Mouse (Mus musculus): Measurements from ENCODE around the gene Immp2l.
A peak's percentile ranks its signal among the peaks of the same experiment; 100 is the strongest.
"Not testable (repeated sequence)": the region's sequence is repeated elsewhere in the genome, so short reads cannot be mapped to it uniquely, and the experiment has no call there.

Immp2l gene

DNA sequence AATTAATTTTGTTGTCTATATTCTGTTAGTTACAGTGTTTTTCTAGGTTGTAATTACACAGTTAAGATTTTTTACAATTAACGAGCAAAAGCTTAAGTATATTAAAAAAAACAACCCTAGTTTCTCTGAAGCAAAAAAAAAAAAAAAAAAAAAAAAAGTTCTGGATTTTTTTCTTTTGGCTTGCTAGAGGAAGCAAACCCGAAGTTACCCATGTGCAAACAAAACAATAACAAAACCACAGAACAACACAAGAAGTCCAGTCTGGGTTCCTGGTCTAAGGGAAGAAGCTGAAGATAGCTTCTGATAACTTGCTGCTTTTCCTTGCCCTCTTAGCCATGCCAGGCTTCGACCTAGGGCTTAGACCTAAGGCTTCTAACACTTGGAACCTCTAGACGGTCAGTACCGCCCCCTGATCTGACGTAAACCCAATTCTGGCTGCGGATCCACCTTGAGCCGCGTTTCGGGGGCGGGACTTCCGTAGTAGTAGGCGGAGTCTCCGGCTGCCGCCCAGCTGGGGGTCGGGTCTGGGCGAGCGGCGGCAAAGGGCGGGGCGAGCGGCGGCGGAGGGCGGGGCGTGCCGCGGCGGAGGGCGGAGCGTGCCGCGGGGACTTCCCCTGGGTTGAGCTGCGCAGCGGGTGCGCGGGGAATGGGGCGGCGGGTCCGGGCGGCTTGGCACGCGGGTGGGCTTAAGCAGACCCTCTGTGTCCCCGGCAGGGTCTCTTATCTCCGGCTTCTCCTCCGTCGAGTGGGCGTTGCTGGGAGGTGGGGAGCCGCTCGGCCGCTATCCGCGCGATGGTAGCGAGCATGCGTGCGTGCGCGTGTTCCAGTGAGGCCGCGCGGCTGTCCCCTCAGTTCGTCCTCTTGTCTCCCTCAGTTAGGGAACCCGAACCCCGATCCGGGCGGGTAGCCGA is at the start of gene Immp2l:
TSS of gene Immp2l (plus strand) at position 580 of the 911 bp plus-strand sequence.
- peak; percentile 97 for DNase-seq

DNA sequence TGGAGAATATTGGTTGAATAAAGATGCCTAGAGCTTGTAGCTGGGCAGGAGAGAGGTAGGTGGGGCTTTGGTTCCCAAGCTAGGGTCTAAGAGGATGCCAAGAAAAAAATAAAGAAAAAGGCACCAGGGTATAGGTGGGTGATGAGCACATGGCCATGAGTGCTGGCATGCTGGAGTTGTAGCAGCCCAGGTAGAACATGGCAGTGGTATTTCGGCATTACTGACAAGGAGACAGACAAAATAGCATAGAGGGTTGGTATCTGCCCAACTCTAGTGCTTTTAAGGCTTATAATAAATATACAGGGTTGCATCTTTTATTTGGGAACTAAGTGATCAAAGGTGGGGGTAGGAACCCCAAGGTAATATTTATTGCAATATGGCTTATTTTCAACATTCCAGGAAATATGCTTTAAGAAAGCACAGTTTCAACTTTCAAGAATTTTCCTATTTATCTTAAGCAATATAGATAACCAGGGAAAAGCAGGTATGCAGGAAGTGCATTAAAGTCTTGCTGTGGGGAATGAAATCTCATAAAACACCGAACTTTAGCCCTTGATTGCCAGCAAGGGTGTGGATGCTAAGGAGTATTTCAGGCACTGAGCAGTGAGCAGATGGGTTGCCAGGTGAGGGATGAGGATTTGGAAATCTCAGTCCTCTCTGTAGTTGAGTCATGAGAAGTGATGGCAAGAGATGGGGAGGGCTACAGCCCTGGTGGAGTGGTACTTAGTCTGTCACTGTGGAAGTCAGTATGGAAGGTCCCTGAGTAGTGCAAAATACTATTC is 45.0 kb upstream of the Immp2l start:
- DNase-seq, result no peak

DNA sequence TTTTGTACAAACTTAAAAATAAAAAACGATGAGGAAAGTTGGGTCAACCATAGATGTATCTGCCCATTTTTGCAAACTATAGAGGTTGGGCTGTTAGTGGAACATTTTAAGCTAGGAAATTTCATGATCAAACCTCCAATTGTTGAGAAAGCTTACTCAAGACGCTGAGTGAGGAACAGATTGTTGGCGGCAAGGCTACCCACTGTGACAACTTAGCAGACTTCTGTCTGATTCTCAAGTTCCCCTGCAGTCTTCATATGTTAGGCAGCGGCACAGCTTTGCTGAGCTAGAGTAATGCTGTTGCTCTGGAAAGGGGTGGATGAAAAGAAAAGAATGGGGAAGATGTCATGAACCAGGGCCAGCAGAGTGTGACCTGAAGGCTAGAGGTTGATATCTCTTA is 44.2 kb upstream of the Immp2l start:
- DNase-seq, result no peak

DNA sequence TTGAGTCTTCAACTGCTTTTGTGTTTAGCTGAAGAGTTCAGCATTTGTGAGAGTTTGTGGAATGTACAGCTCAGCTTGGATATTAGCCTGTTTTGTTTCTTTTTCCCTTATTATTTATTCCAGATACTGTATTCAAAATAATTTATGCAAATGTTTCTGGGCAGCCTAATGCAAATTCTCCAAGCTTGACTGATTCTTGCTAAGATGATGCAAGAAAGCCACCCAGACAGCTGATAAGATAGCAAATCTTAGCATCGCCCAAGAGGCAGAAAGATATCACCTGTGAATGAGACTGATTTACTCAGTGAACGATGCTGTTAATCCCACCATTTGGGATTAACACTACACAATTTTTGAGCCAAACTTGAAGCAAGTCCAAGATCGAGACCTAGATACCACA is 43.7 kb upstream of the Immp2l start:
- no peak for DNase-seq

DNA sequence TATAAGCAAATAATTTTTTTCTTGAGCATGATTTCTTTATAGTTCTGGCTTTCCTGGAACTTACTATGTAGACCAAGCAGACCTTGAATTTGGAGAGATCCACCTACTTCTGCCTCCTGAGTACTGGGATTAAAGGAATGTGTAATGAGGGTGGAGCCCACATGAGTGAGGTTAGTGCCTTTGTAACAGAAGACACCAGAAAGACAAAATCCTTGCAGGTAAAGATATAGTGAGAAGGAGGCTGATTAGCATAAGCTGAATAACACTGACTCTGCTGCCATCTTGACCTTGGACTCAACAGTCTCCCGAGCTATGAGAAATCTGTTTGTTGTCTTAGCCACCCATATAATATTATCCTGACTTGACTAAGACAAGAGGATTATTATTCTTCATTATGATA is 40.9 kb upstream of the Immp2l start:
- DNase-seq, result no peak

DNA sequence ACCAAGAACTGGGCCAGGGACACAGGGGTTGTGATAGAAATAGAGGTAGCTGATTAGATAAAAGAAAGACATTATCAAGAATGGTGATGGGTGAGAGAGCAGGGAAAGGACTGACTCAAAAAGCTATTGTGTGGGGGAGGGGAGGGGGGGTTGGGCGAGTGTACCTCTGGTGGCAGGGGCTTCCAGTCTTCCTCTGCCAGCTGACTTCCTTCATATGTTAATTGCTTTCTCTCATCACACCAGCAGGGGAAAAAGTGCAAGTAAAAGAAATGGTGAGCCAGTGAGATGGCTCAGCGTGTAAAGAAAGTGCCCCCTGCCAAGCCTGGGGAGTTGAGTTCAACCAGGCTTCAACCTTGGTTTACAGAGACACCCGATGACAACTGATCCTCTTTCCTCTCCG is 39.2 kb upstream of the Immp2l start:
- no peak for DNase-seq

DNA sequence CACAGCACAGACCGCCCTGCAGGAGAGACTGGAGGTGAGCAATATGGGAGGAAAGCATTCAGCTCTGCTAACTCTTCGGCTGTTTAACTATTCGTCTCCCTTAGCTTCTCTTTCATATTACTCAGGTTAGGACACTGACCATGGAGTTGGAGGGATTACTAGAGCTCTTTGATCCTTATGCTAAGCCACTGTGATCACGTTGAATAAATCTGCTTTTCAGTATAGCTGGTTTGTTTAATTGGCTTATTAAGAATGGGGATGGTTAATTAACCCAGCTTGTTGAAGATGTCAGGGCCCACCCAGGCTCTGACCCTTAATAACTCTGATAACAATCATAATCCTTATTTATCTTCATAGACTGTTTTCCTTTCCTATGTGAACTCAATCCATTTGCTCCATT is 38.1 kb upstream of the Immp2l start:
- DNase-seq, result no peak

DNA sequence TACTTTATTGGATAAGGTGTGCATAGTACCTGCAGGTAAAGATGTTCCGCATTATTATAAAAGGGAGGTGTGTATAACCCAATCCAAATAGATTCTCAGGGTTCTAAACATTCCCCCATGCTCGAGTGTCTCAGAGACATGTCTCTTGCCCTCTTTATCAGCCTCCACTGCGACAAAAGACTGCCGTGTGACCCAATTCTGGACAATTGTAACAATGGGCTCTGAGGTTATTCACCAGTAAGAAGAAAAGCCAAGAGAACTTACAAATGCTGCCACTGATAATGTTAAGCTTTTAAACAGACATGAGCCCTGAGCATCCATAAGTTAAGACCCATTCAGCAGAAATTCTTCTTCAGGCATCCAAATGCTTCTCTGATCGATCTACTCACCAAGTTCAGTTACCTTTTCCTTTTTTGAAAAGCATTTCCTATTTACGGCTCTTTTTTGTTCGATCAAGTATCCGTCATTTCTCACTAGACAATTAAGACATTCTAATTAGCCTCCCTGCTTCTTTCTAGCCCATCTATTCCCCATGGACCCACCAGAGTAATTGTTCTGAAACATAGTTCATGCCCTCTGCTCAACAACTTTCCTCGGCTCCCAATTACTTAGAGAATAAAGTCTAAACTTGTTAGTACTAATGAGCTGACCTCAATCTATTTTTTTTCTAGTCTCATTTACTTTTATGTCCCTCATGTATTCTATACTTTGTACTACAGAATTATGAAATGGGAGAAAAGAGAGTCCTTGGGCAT is 35.4 kb upstream of the Immp2l start:
- DNase-seq, result no peak

DNA sequence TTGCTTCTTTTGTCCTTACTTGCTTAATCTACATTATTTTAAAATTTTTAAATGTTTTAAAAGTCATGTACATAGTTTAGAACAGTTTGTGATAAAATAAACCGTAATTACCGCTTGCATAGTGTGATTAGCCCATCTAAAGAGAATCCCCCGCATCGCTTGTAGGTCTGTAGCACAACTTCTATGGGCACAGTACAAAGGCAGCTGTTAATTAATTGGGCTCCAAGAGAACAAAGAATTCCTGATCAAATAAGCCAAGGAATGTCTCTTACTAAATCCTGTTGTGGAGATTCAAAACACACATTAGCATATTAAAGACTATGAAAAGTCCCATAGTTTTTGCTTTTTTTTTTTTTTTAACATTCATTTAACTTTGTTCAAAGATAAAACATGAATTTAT is 32.2 kb upstream of the Immp2l start:
- DNase-seq, result no peak

DNA sequence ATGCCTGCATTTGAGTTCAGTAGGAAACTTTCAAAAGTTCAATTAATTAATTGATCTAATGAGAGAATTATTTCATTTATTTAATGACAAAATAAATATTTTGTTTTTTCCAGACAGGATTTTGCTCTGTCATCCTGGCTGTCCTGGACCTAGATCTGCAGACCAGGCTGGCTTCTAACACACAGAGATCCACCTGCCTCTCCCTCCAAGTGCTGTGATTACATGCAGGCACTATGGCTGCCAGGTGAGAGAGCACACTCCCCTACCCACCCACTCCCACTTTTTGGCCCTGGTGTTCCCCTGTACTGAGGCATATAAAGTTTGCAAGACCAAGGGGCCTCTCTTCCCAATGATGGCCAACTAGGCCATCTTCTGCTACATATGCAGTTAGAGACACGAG is 31.7 kb upstream of the Immp2l start:
- DNase-seq, result not testable (repeated sequence)

DNA sequence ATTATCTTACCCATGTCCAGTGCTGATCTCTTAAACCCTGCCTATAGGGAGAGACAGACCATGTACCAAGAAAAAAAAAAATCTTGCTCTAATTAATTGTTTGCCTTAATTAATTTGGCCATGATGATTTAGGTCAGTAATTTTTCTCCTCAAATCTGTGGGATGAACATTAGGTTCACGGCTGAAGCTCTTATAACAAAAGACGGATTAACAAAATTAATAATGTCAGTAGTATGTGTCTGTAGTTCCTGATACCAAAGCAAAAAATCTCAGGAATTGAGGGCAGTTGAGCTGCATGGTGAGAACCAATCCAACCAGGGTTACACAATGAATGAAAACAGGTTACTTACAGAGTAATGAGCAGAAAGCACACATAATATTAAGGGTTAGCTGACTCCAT is 29.0 kb upstream of the Immp2l start:
- no peak for DNase-seq

DNA sequence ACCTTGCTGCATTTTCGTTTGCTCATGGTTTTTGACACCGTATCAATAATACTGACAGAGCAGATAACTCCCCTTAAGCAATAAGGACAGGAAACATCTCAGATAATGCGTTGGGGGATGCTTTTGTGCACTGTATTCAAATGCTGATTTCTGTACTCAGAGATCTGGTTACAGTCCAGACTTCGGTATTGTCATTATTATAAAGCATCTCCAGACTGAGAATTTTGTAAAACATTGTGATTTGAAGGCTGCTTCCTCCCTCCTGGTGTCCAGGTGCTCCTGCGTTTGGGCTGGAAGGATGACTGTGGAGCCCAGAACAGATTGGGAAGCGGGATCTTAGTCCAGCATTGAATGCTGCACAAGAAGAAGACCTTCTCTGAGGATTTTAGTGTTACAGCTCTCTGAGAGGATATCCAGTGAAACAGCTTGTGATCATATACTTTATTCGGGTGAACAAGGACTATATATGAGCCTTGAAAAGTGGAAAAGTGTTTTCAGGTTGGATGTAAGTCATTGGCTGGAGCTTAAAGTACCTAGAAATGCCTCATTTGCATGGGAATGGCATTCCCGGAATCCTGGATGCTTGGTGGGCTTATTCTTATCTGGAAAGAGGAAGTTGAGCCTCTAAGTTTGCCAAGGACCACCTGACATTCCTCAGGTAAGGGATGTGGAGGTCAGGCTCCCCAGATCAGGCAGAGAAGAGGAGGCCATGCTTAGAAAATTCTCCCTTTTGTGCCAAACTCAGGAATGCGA is 28.1 kb upstream of the Immp2l start:
- no peak for DNase-seq

DNA sequence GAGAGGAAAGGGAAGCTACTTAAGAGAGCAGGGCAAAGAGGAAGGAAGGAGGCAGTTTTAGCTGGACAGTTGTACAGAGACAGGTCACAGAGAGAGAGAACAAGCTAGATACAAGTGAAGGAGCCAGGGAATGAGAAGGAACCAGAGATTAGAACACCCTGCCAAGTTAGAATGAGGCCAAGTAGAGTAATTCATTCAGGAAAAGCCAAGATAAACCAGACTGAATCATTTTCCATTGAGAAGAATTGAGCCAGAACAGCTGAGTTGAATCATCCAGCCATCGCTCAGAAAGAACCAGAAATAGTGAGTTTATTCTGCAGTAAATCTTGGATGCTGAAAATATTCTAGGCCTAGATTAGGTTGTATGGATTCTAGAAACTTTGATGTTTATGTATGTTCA is 1.4 kb upstream of the Immp2l start:
- DNase-seq, result no peak

DNA sequence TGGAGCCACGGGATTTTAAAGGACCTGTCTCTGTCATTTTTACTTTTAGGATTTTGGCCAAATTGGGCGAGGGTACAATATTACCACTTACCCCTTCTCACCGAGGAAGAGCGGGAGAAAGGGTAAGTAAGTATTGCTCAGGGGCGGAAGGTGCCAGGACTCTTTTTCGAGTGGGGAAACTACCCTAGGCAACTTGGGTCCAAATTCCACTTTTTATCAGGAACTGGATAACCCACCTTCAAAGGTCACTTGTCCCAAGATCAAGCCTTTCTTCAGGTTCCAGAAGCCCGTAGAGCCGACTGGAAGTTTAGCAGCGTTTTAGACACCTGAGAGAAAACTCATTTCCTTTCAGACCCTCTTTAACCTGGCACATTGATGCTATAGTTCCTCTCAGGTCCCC is 622 bp downstream of the Immp2l start:
- no peak for DNase-seq

DNA sequence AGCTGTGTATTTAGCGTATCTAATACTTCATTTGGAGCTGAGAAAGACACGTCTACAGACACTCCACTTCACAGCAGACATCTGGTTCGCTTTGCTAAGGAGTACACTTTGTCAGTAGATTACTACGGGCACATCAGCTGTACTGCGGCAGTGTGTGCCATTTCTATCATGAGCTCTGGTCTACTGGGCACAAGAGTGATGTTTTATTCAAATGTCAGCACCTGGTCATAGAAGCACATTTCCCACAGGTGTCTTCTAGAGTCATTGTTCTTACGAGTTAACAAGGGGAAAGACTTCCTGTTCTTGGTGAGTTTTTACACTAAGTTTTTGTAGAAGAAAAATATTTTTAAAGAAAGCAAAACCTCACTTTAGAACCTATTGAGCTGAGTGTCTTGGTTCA is 3.6 kb downstream of the Immp2l start:
- DNase-seq, result no peak

DNA sequence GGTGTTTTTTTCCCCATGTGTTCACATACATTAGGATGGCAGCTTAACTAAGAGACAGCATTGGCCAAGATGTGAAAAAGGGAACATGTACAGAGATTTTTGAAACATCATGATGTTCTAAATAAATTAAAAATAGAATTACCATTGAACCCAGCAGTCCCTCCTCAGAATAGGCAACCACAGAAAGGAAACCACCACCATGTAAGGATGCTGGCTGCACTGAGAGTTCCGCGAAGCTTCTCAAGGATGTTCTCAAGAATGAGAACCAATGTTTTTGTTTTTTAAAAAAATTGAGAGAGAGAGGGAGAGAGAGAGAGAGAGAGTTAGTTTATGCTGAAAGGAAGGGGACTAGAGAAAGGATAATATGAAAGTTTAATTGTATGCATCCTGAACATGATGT is 7.2 kb downstream of the Immp2l start:
- DNase-seq, result no peak

DNA sequence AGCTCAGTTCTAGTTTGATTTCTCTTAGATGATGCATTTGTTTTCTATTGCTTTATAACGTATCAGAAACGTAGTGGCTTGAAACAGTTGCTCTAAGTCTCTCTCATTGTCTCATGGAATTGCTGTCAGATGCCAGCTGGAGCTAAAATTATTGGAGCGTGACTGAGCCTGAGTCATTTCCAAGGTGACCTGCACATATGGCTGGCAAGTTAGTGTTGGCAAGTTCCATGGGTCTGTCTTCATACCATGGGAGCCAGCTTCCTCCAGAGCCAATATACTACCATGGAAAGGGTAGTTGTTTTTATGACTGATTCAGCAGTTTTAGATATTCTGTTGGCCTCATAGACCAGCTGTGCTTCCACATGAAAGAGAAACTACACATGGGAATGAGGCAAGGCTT is 9.3 kb downstream of the Immp2l start:
- no peak for DNase-seq

DNA sequence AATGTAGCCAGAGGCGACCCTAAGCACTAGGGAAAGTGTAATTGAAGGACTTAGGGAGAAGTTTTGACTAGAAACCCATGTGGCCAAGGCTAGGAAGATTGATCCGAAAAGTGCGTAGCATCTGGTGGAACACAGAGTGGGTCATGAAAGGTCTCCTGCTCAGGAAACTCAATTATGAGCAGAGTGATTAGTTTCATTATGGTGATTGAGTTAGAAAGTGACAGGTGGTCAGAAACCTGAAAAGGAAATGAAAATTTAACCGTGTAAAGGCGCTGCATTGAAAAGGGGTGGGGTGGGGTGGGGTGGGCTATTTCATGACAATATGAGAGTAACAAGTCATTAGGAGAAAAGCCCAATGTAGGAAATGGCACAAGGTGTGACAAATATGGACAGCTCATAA is 15.9 kb downstream of the Immp2l start:
- DNase-seq, result no peak

DNA sequence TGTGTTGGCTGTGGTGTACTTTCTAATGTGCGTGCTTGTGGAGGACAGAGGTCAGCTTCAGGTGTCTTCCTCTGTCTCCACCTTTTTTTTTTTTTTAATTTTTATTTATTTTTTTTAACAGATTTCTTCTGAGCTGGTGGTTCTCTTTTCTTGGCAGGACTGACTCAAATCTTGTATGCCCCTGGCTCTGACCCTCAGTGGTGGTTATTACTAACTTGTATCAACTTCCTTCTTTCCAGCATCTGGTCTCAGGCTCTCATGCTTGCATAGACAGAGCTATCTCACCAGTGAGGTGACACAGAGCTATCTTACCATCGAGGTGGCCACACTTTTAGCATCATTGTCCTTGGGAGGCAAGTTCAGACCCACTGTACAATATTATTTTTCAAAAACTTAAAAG is 17.8 kb downstream of the Immp2l start:
- DNase-seq, result no peak

DNA sequence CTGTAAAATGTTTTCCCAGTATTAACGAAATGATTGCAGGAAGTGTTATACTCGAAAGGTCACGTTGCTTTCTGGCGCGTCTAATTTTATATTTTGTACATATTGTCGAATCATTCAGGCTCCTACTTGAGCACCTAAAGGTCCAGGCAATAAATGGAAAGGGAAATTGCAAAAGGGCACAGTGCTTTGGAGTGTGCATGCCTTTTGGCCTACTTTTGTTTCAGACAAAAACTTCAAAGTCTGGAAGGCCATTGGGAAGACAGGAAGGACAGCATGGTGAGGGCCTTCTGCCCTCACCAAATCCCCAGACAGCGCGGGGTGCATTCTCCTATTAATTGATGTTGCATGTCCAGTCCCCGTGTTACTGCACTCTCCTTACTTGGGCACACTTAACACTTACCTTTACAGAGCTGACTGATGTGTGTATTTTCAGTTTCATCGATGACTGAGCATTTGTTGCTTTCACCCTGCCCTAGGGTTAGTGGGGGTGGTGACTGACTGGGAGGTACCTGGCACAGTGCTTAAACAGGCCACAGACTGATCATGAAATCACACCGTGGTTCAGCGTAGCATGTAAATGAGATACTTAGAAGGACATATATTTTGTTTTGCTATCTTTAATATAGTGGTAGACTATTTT is 20.7 kb downstream of the Immp2l start:
- no peak for DNase-seq

DNA sequence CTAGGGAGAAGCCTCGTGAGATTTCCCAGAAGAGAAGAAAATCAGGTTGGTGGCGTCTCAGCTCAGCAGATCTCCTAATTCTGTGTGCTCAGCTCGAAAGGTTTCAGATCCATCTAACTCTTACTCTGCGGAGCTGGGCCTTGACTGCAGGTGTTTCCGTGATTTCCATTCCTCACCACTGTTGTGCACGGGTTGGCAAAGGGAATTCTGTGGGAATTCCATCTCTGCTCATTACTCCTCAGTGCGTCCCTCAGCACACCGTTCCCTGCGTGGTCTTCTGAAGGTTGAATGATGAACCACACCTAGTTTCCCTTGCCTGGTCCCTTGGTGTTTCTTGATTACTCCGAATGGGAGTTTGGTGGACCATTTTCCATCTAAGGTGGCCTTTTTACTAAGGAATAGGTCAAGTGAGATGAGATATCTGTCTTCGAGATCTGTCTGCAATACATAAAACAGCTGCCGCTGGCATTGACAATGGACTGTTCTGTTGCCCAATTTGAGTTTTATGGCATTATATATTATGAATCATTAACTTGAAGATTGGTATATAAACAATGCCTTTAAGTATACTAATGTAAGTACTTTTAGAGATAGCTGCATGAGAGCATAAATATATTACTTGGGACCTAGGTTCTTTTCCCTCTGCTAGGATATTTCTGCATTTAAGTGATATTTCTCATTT is 23.3 kb downstream of the Immp2l start:
- no peak for DNase-seq

DNA sequence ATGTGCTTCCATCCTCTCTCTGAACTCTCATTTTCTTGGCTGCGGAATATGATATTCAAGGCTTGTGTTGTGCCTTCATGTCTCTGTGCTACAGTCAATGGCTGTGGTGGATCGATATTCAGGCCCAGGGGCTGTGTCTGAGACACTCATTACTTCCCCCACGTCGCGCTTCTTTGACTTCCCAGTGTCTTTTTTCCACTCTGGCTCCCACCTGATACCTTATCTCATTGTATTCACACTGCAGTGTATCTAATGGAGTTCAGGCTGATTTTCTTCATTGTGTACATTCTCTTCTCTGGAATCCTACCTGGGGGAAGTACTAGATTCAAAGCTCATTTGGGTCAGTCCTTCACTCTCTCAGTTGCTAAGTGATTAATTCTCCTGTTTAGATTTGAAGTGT is 27.1 kb downstream of the Immp2l start:
- DNase-seq, result no peak
